Mouse (Mus musculus) embryonic fibroblast, embryonic 13.5 days (primary cell): ENCODE results near the gene Prkag1.

Experiments
- CTCF ChIP-seq: IDR thresholded peaks from 2 replicates; pipeline ENCODE4 v1.5.1; 2011; ENCODE audit warnings: mild to moderate bottlenecking, control low read depth, low read length, moderate library complexity, borderline replicate concordance; ENCODE audit not compliant: insufficient read depth
- POLR2A ChIP-seq: IDR thresholded peaks from 2 replicates; pipeline ENCODE4 v1.6.1; 2011; ENCODE audit warnings: low read depth, mild to moderate bottlenecking, control low read depth, low read length, moderate library complexity

DNA sequence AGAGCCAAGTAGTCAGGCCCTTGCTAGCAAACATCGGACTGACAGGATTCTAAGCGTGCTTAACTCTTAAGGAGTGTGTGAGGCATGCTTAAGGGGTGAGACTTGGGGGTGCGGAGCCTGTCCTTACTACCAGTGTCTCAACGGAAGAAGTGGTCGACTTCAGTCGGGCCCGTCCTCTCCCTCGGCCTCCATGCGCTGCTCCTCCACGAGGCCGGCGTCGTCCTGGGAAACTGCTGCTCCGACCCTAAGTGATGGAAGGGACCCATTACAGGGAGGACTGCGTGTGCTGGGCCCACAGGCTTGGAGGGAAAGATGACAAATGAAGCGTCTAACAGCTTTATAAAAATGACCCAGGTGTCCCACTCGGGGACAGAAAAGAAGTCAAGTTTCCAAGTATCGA, 29.6 kb upstream of the Prkag1 start:
- TF ChIP-seq POLR2A (no peak), CTCF (no peak)
